Mouse (Mus musculus) stomach, embryonic 15.5 days (tissue): ENCODE results near the gene Bace2. TPM values are rescaled to one million over a fixed set of nuclear protein-coding genes. Genes with fewer than 3 reads are reported as not detected.

Source experiments
- ATAC-seq: fragments of 200-750 bp; cut with Nextera tagmentation; 2 replicates; pipeline ENCODE4 v1.8.0; 2017; ENCODE audit warnings: low read depth, moderate number of reproducible peaks, moderate TSS enrichment; ENCODE audit not compliant: insufficient read depth, low FRiP score
- H3K27ac ChIP-seq: fragments of 300-500 bp; sonication (generic); 2 replicates; pipeline ENCODE4 v1.5.1; 2015; ENCODE audit warnings: mild to moderate bottlenecking, inconsistent platforms
- H3K27me3 ChIP-seq: fragments of 300-500 bp; sonication (generic); replicated peaks from 2 replicates; pipeline ENCODE4 v1.6.1; 2015; ENCODE audit warnings: inconsistent platforms
- H3K36me3 ChIP-seq: fragments of 300-500 bp; sonication (generic); 2 replicates; pipeline ENCODE4 v1.6.1; 2015; ENCODE audit warnings: inconsistent platforms
- H3K4me1 ChIP-seq: fragments of 300-500 bp; sonication (generic); 2 replicates; pipeline ENCODE4 v1.6.1; 2015; ENCODE audit warnings: inconsistent platforms
- H3K4me2 ChIP-seq: fragments of 300-500 bp; sonication (generic); 2 replicates; pipeline ENCODE4 v1.6.1; 2015; ENCODE audit warnings: mild to moderate bottlenecking, inconsistent platforms
- H3K4me3 ChIP-seq: fragments of 300-500 bp; sonication (generic); replicated peaks from 2 replicates; pipeline ENCODE4 v1.5.1; 2015; ENCODE audit warnings: inconsistent platforms
- H3K9ac ChIP-seq: fragments of 300-500 bp; sonication (generic); 2 replicates; pipeline ENCODE4 v1.6.1; 2015; ENCODE audit warnings: inconsistent platforms
- H3K9me3 ChIP-seq: fragments of 300-500 bp; sonication (generic); 2 replicates; pipeline ENCODE4 v1.6.1; 2016; ENCODE audit warnings: inconsistent platforms
- WGBS: fragments of 180-500 bp; shearing (Covaris S2); methylation state at CpG from one replicate; pipeline ENCODE4 v1.1.7; 2015; 5-methylcytosine and 5-hydroxymethylcytosine counted together
- polyA plus RNA-seq: library from polyadenylated mRNA; unstranded; fragments of >200 nt; fragmentation: Nextera tagmentation; extraction: Ambion mirVana; gene quantifications from 2 replicates; pipeline ENCODE4 v1.2.1, GENCODE M21; 2015

Gene Bace2
- polyA plus RNA-seq, 1 experiment from 2014 or later: 74.5 TPM

DNA sequence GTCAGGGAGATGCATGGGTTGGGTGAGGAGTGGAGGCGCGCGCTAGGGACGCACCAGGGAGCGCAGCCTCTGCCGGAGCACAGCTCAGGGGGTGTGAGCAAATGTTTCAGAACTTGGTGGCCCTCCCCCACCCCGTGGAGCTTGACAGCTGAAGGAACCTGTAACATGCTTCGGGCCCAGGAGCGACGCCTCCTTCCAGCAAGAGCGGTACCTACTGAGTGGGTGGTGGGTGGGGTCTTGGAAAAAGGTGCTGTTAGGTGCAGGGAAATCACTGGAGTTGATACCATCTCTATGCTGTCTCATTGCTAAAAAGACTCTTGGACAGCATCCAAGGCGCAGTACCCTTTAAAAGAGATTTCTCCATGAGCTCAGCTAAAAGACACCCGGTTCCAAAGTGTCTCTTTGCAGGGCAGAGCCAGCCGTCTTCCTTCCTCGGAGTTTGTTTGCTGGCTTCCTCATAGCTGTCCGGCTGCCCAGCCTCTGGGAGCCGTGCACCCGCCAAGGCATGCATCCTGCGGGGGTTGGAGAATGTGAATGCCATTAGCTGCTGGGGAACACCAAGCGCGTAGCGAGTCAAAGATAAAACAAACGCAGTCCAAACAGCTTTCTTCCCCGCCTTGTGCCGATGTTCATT, 763 bp downstream of the Bace2 start:
- Histone ChIP-seq H3K9me3 (no peaks in the 10 kb centered on the region), H3K4me2 (peak overlapping the region; percentile 99), H3K4me1 (0 out of 2 replicates have a peak, but pooled peaks cover 7% of the 10 kb centered on the region), H3K27ac (peak overlapping the region; percentile 51), H3K36me3 (no peaks in the 10 kb centered on the region), H3K9ac (peak overlapping the region; percentile 43; the same call in 1 of the 2 replicates), H3K27me3 (no peaks in the 10 kb centered on the region), H3K4me3 (peak overlapping the region; percentile 61)
- WGBS: under 1% methylated on average over 25 of the region's 25 CpGs
- peak; percentile 55 for ATAC-seq

GRCm38 (mm10) chr16:97362231-97362888, 5.8 kb downstream of the Bace2 start:
- Histone ChIP-seq H3K27ac (peak overlapping the region; percentile 45; the same call in 1 of the 2 replicates), H3K9ac (no peak overlapping the region), H3K36me3 (no peaks in the 10 kb centered on the region), H3K4me2 (no peak overlapping the region), H3K4me1 (0 out of 2 replicates have a peak, but pooled peaks cover 3% of the 10 kb centered on the region), H3K4me3 (no peak overlapping the region), H3K9me3 (no peaks in the 10 kb centered on the region), H3K27me3 (no peaks in the 10 kb centered on the region)
- WGBS: 51% methylated on average over 8 of the region's 8 CpGs
- peak; percentile 86 for ATAC-seq

DNA sequence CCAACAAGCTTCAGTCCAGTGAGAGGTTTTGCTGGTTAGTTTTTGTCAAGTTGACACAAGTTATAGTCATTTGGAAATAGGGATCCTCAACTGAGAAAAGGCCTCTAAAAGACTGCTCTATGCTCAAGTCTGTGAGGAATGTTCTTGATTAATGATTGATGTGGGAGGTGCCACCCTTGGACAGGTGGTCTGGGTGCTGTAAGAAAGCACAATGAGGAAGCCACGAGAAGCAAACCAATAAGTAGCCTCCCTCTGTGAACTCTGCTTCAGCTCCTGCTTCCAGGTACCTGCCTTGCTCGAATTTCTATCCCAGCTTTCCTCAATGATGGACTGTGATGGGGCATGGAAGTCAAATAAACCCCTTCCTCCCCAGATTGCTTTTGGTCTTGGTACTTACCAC, 9.6 kb downstream of the Bace2 start:
- no peak for ATAC-seq
- no peak overlapping the region for H3K4me2 ChIP-seq
- no peaks in the 10 kb centered on the region for H3K9me3 ChIP-seq
- H3K9ac ChIP-seq: no peak overlapping the region
- no peaks in the 10 kb centered on the region for H3K27me3 ChIP-seq
- WGBS: 39% methylated on average over 2 of the region's 2 CpGs
- H3K27ac ChIP-seq: no peak overlapping the region
- no peak overlapping the region for H3K4me3 ChIP-seq
- H3K4me1 ChIP-seq: no peaks in the 10 kb centered on the region
- H3K36me3 ChIP-seq: no peaks in the 10 kb centered on the region

- H3K27me3 ChIP-seq: no peaks in the 10 kb centered on the region
- no peaks in the 10 kb centered on the region for H3K9me3 ChIP-seq
- ATAC-seq: peak; percentile 35; the same call in 1 of the 2 replicates
- no peak overlapping the region for H3K4me3 ChIP-seq
- WGBS: 61% methylated on average over 4 of the region's 4 CpGs
- no peak overlapping the region for H3K27ac ChIP-seq
- no peak overlapping the region for H3K4me2 ChIP-seq
- no peaks in the 10 kb centered on the region for H3K36me3 ChIP-seq
- no peaks in the 10 kb centered on the region for H3K4me1 ChIP-seq
- H3K9ac ChIP-seq: no peak overlapping the region
Measured at GRCm38 (mm10) chr16:97370258-97370657, 13.7 kb downstream of the Bace2 start.

DNA sequence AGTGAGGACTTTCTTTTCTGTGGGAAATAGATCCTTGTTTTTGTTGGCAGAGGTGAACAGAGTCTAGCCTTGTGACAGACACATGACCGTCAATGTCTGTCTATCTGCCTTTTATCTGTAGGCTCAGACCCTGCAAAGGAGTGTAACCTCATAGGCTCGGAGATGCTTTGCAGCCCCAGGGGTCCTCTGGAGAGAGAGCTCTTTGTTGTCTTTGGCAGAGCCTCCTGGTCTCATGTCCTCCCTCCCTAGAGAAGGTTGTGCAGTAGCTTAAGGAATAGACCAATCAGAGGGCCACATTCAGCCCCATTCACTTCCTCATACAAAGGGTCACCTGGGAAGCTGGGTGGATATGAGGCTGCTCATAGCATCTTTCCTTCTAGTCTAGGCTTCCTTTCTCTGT, 31.4 kb downstream of the Bace2 start:
- H3K4me2 ChIP-seq: no peak overlapping the region
- 78% methylated on average over 2 of the region's 2 CpGs for WGBS
- no peaks in the 10 kb centered on the region for H3K4me1 ChIP-seq
- no peak overlapping the region for H3K27ac ChIP-seq
- no peak for ATAC-seq
- no peak overlapping the region for H3K4me3 ChIP-seq
- no peak overlapping the region for H3K9ac ChIP-seq
- no peaks in the 10 kb centered on the region for H3K27me3 ChIP-seq
- H3K9me3 ChIP-seq: no peaks in the 10 kb centered on the region
- H3K36me3 ChIP-seq: no peaks in the 10 kb centered on the region

GRCm38 (mm10) chr16:97391289-97391688, 34.7 kb downstream of the Bace2 start:
- no peak for ATAC-seq
- Histone ChIP-seq H3K9ac (no peak overlapping the region), H3K27ac (no peak overlapping the region), H3K36me3 (no peaks in the 10 kb centered on the region), H3K4me3 (no peak overlapping the region), H3K4me2 (no peak overlapping the region), H3K4me1 (no peaks in the 10 kb centered on the region), H3K9me3 (no peaks in the 10 kb centered on the region), H3K27me3 (no peaks in the 10 kb centered on the region)
- 27% methylated on average over 2 of the region's 2 CpGs for WGBS

GRCm38 (mm10) chr16:97391701-97392384, 35.3 kb downstream of the Bace2 start:
- Histone ChIP-seq H3K9ac (no peak overlapping the region), H3K4me3 (no peak overlapping the region), H3K27ac (no peak overlapping the region), H3K9me3 (no peaks in the 10 kb centered on the region), H3K27me3 (no peaks in the 10 kb centered on the region), H3K36me3 (no peaks in the 10 kb centered on the region), H3K4me2 (no peak overlapping the region), H3K4me1 (no peaks in the 10 kb centered on the region)
- no peak for ATAC-seq
- WGBS: 38% methylated on average over 3 of the region's 3 CpGs

- Histone ChIP-seq H3K4me3 (no peak overlapping the region), H3K36me3 (no peaks in the 10 kb centered on the region), H3K9me3 (no peaks in the 10 kb centered on the region), H3K27ac (no peak overlapping the region), H3K27me3 (no peaks in the 10 kb centered on the region), H3K4me2 (no peak overlapping the region), H3K9ac (no peak overlapping the region), H3K4me1 (no peaks in the 10 kb centered on the region)
- ATAC-seq: no peak
- 87% methylated on average over 4 of the region's 4 CpGs for WGBS
Measured at GRCm38 (mm10) chr16:97396436-97396835, 39.9 kb downstream of the Bace2 start.

DNA sequence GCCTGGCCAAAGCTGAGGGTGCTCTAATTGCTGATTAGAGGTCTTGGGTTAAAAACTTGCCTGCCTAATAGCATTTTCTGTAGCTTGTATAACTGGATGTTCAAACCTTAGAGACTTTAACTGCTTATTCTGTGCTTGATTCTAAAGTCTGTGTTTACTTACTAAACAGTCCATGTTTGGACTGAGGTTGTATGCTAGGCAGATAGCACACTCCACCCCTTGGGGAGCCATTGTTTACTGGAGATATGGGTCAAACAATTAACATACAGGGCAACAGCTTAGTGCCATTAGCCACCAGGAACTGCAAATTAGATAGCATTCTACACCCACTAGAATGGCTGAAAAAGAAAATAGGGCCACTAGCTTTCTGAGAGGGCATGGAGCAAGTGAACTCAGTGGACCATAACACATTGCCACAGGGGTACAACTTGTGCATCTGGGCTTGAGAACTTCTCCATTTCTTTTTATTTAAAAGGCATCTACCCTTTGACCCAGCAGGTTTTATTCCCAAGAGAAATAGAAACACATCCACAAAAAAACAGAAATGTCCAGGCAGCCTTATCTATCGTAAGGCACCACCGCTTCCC, 41.5 kb downstream of the Bace2 start:
- Histone ChIP-seq H3K9me3 (no peaks in the 10 kb centered on the region), H3K27ac (peak overlapping the region; percentile 65; the same call in 1 of the 2 replicates), H3K36me3 (no peaks in the 10 kb centered on the region), H3K4me2 (no peak overlapping the region), H3K27me3 (no peaks in the 10 kb centered on the region), H3K9ac (no peak overlapping the region), H3K4me3 (no peak overlapping the region), H3K4me1 (no peaks in the 10 kb centered on the region)
- WGBS: 72% methylated on average over 2 of the region's 2 CpGs
- ATAC-seq: peak; percentile 68

GRCm38 (mm10) chr16:97399991-97400390, 43.4 kb downstream of the Bace2 start:
- Histone ChIP-seq H3K9me3 (no peaks in the 10 kb centered on the region), H3K4me1 (no peaks in the 10 kb centered on the region), H3K27me3 (no peaks in the 10 kb centered on the region), H3K27ac (no peak overlapping the region), H3K4me3 (no peak overlapping the region), H3K36me3 (no peaks in the 10 kb centered on the region), H3K9ac (no peak overlapping the region), H3K4me2 (no peak overlapping the region)
- whole genome bisulfite sequencing: 73% methylated on average over 4 of the region's 4 CpGs
- 0 out of 2 replicates have a peak, but pooled peaks have one; percentile 20 for ATAC-seq

- no peaks in the 10 kb centered on the region for H3K4me1 ChIP-seq
- H3K9me3 ChIP-seq: no peaks in the 10 kb centered on the region
- peak; percentile 67 for ATAC-seq
- no peak overlapping the region for H3K9ac ChIP-seq
- H3K27me3 ChIP-seq: no peaks in the 10 kb centered on the region
- H3K4me3 ChIP-seq: no peak overlapping the region
- peak overlapping the region; percentile 70 for H3K27ac ChIP-seq
- no peaks in the 10 kb centered on the region for H3K36me3 ChIP-seq
- no peak overlapping the region for H3K4me2 ChIP-seq
Measured at GRCm38 (mm10) chr16:97401741-97402140, 45.2 kb downstream of the Bace2 start.
